Mouse (Mus musculus): ENCODE measurements around the gene Sit1. TPM values are rescaled to one million over a fixed set of nuclear protein-coding genes. Genes with fewer than 3 reads are reported as not detected.

Sit1 gene
- polyA plus RNA-seq, 1 experiment, result not detected

DNA sequence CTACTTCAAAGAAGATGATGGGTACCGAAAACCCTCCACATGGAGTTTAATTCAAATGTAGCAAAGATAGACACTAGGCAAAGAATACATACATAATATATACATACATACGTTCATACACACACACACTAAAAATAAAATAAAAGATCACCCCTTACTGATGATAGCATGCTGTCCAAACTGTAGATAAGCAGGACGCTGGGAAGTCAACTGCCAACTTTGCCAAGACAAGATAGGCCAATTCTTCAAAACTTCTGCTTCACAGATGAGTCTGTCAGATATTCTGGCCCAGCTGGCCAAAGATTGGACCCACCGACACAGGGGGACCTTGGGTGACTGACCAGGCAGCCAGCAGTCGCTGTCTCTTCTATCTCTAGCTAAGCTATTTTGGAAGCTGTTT, 20.4 kb downstream of the Sit1 start:
- Histone ChIP-seq H3ac (ENCODE audit: control insufficient read depth, insufficient read length, low read depth) (no peak overlapping the region), H3K27me3 (ENCODE audit: control insufficient read depth, insufficient read depth, insufficient read length) (no peaks in the 10 kb centered on the region), H3K36me3 (ENCODE audit: control insufficient read depth, insufficient read depth) (no peaks in the 10 kb centered on the region), H3K4me3 (ENCODE audit: insufficient read depth, poor library complexity, severe bottlenecking) (no peak overlapping the region), H3K79me2 (ENCODE audit: control insufficient read depth, insufficient read depth) (no peaks in the 10 kb centered on the region), H3K79me3 (ENCODE audit: low read depth) (no peaks in the 10 kb centered on the region)
- no peak for TF ChIP-seq MYOD1 (IDR thresholded peaks at IDR 0.05; ENCODE audit: control insufficient read depth, insufficient read length, low read depth)

DNA sequence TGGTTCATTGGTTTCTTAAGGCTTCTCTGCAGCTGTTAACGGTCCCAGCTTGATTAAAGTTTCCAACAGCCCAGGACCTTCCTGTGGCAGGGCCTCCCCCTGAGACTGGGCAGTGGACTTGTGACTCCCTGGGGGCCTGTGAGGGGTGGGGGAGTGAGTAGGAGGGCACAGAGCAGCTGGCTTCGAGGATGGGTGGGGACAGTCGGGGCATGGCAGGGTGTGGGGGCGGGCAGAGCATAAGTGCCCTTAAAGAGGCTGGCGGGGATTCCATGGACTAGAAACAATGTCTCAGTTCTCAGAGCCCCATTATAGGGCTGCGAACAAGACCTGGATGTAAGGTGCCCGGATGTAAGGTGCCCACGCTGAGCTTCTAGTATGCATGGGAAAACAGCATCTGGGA, 26.4 kb downstream of the Sit1 start:
- Histone ChIP-seq H3K36me3 (ENCODE audit: control insufficient read depth, insufficient read depth) (no peaks in the 10 kb centered on the region), H3K79me2 (ENCODE audit: control insufficient read depth, insufficient read depth) (no peaks in the 10 kb centered on the region), H3K27me3 (ENCODE audit: control insufficient read depth, insufficient read depth, insufficient read length) (peaks cover 4% of the 10 kb centered on the region), H3K79me3 (ENCODE audit: low read depth) (no peaks in the 10 kb centered on the region), H3ac (ENCODE audit: control insufficient read depth, insufficient read length, low read depth) (no peak overlapping the region), H3K4me3 (ENCODE audit: insufficient read depth, poor library complexity, severe bottlenecking) (no peak overlapping the region)
- no peak for TF ChIP-seq USF1 (IDR thresholded peaks at IDR 0.05; ENCODE audit: low read depth)

- TF ChIP-seq FOSL1 (IDR thresholded peaks at IDR 0.05; ENCODE audit: insufficient read depth, low read length, poor library complexity, severe bottlenecking) (no peak), MAX (IDR thresholded peaks at IDR 0.05) (no peak), CTCF (IDR thresholded peaks at IDR 0.05; ENCODE audit: control insufficient read depth, insufficient read depth, insufficient read length) (no peak), MYOG (IDR thresholded peaks at IDR 0.05; ENCODE audit: control insufficient read depth, extremely low read depth, insufficient read length) (no peak), CEBPB (IDR thresholded peaks at IDR 0.05; ENCODE audit: low read depth) (no peak), MYOD1 (IDR thresholded peaks at IDR 0.05; ENCODE audit: control insufficient read depth, insufficient read length, low read depth) (no peak), USF1 (IDR thresholded peaks at IDR 0.05; ENCODE audit: low read depth) (no peak)
- Histone ChIP-seq H3K27me3 (ENCODE audit: control insufficient read depth, insufficient read depth, insufficient read length) (peaks cover 4% of the 10 kb centered on the region), H3K4me3 (ENCODE audit: insufficient read depth, poor library complexity, severe bottlenecking) (no peak overlapping the region), H3K79me2 (ENCODE audit: control insufficient read depth, insufficient read depth) (no peaks in the 10 kb centered on the region), H3ac (ENCODE audit: control insufficient read depth, insufficient read length, low read depth) (no peak overlapping the region), H3K36me3 (ENCODE audit: control insufficient read depth, insufficient read depth) (no peaks in the 10 kb centered on the region), H3K79me3 (ENCODE audit: low read depth) (no peaks in the 10 kb centered on the region)
These were observed 27.1 kb downstream of the Sit1 start for GRCm38 (mm10) chr4:43456470-43456869.

DNA sequence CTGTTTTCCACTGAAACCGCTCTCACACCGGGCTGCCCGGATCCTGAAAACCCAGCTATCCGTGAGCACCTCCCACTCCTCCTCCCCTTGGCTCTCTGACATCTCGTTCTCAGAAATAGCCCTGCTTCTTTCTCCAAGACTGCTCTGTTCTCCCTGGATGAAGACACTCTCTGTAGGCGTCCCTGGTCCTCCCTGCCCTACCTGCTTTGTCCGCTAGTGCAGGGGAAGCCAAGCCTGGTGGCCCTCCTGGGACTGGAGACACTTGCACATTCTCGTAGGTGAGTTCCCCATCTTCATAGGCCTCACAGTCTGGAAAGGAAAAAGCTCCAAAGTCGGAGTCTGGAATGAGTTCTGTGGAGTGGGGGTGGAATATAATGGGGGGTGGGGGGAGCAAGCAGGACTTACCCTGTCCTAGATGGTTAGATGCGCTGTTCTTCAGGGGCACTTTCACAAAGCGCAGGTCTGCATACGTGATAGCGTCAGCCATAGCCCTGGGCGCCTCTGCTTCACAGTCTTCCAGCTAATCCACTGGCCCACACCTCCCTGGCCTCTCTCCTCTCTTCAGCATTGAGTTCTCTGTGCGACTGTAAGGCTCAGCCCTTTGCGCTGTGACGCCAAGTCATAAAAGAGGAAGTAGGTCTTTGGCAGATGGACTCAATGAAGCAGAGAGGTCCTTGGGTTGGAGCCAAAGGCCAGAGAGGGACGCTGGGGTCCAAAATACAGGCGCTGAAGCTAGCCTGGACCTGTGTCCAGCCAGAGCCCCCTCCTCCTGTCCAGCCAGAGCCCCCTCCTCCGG, 29.3 kb downstream of the Sit1 start, which contains the start of gene Cd72:
Gene Cd72, minus strand, starts transcription at position 588 of the 796 bp plus-strand sequence.
- peaks cover 4% of the 10 kb centered on the region for H3K27me3 ChIP-seq (ENCODE audit: control insufficient read depth, insufficient read depth, insufficient read length)
- TF ChIP-seq CEBPB (IDR thresholded peaks at IDR 0.05; ENCODE audit: low read depth) (no peak), MAX (IDR thresholded peaks at IDR 0.05) (no peak), MYOG (IDR thresholded peaks at IDR 0.05; ENCODE audit: control insufficient read depth, extremely low read depth, insufficient read length) (no peak), CTCF (IDR thresholded peaks at IDR 0.05; ENCODE audit: control insufficient read depth, insufficient read depth, insufficient read length) (no peak), MYOD1 (IDR thresholded peaks at IDR 0.05; ENCODE audit: control insufficient read depth, insufficient read length, low read depth) (no peak), USF1 (IDR thresholded peaks at IDR 0.05; ENCODE audit: low read depth) (no peak), FOSL1 (IDR thresholded peaks at IDR 0.05; ENCODE audit: insufficient read depth, low read length, poor library complexity, severe bottlenecking) (no peak)
- no peaks in the 10 kb centered on the region for H3K79me3 ChIP-seq (ENCODE audit: low read depth)
- H3ac ChIP-seq (ENCODE audit: control insufficient read depth, insufficient read length, low read depth), result no peak within 1 kb of the TSS
- no peak within 1 kb of the TSS for H3K4me3 ChIP-seq (ENCODE audit: insufficient read depth, poor library complexity, severe bottlenecking)
- no peaks in the 10 kb centered on the region for H3K79me2 ChIP-seq (ENCODE audit: control insufficient read depth, insufficient read depth)
- no peaks in the 10 kb centered on the region for H3K36me3 ChIP-seq (ENCODE audit: control insufficient read depth, insufficient read depth)

DNA sequence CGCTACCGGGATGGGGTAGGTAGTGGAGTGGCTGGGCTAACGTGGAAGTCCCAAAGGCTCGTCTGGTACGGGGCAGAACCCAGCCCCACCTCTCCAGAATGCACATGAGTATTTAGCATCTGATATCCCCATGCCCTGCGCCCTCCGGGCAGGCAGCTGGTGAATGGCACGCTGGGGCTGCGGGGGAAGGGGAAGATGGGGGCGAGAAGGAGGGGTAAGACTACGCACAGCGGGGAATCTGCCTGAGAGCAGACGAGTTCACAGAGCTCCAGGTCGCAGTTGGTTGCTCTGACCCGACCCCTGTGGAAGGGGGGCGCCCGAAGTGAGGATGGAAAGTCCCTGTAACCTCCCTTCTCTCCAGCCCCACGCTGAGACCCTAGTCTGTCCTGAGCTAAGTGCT, 30.1 kb downstream of the Sit1 start:
- Histone ChIP-seq H3K27me3 (ENCODE audit: control insufficient read depth, insufficient read depth, insufficient read length) (peaks cover 4% of the 10 kb centered on the region), H3K4me3 (ENCODE audit: insufficient read depth, poor library complexity, severe bottlenecking) (no peak overlapping the region), H3K79me2 (ENCODE audit: control insufficient read depth, insufficient read depth) (no peaks in the 10 kb centered on the region), H3ac (ENCODE audit: control insufficient read depth, insufficient read length, low read depth) (no peak overlapping the region), H3K36me3 (ENCODE audit: control insufficient read depth, insufficient read depth) (no peaks in the 10 kb centered on the region), H3K79me3 (ENCODE audit: low read depth) (no peaks in the 10 kb centered on the region)
- TF ChIP-seq MYOD1 (IDR thresholded peaks at IDR 0.05; ENCODE audit: control insufficient read depth, insufficient read length, low read depth) (no peak), FOSL1 (IDR thresholded peaks at IDR 0.05; ENCODE audit: insufficient read depth, low read length, poor library complexity, severe bottlenecking) (no peak), USF1 (IDR thresholded peaks at IDR 0.05; ENCODE audit: low read depth) (no peak), MAX (IDR thresholded peaks at IDR 0.05) (no peak), MYOG (IDR thresholded peaks at IDR 0.05; ENCODE audit: control insufficient read depth, extremely low read depth, insufficient read length) (no peak), CTCF (IDR thresholded peaks at IDR 0.05; ENCODE audit: control insufficient read depth, insufficient read depth, insufficient read length) (no peak), CEBPB (IDR thresholded peaks at IDR 0.05; ENCODE audit: low read depth) (no peak)

GRCm38 (mm10) chr4:43452315-43452714, 31.2 kb downstream of the Sit1 start:
- peaks cover 4% of the 10 kb centered on the region for H3K27me3 ChIP-seq (ENCODE audit: control insufficient read depth, insufficient read depth, insufficient read length)
- no peak overlapping the region for H3K4me3 ChIP-seq (ENCODE audit: insufficient read depth, poor library complexity, severe bottlenecking)
- H3K79me2 ChIP-seq (ENCODE audit: control insufficient read depth, insufficient read depth), result no peaks in the 10 kb centered on the region

More at GRCm38 (mm10) chr4:43452315-43452714, 31.2 kb downstream of the Sit1 start:
- Histone ChIP-seq H3ac (ENCODE audit: control insufficient read depth, insufficient read length, low read depth) (no peak overlapping the region), H3K79me3 (ENCODE audit: low read depth) (no peaks in the 10 kb centered on the region), H3K36me3 (ENCODE audit: control insufficient read depth, insufficient read depth) (no peaks in the 10 kb centered on the region)
- TF ChIP-seq USF1 (IDR thresholded peaks at IDR 0.05; ENCODE audit: low read depth) (no peak), CEBPB (IDR thresholded peaks at IDR 0.05; ENCODE audit: low read depth) (no peak), CTCF (IDR thresholded peaks at IDR 0.05; ENCODE audit: control insufficient read depth, insufficient read depth, insufficient read length) (no peak), FOSL1 (IDR thresholded peaks at IDR 0.05; ENCODE audit: insufficient read depth, low read length, poor library complexity, severe bottlenecking) (no peak), MYOG (IDR thresholded peaks at IDR 0.05; ENCODE audit: control insufficient read depth, extremely low read depth, insufficient read length) (no peak), MYOD1 (IDR thresholded peaks at IDR 0.05; ENCODE audit: control insufficient read depth, insufficient read length, low read depth) (no peak)

Measured in C2C12 (cell line).